Mouse (Mus musculus) gonadal fat pad, adult 2 months (tissue): ENCODE measurements around the gene Gpr152. TPM values are rescaled to one million over a fixed set of nuclear protein-coding genes. Genes with fewer than 3 reads are reported as not detected.

Source experiments
- DNase-seq: peaks from one replicate; pipeline ENCODE4 v3.0.0-alpha.2; 2012; ENCODE audit warnings: low read depth
- polyA plus RNA-seq: library from polyadenylated mRNA; depleted of rRNA; stranded (reverse); fragments of >200 nt; gene quantifications from 2 replicates; pipeline ENCODE4 v1.2.3, GENCODE M21; 2012

Gene Gpr152
- polyA plus RNA-seq, 1 experiment = 0.20 TPM

DNA sequence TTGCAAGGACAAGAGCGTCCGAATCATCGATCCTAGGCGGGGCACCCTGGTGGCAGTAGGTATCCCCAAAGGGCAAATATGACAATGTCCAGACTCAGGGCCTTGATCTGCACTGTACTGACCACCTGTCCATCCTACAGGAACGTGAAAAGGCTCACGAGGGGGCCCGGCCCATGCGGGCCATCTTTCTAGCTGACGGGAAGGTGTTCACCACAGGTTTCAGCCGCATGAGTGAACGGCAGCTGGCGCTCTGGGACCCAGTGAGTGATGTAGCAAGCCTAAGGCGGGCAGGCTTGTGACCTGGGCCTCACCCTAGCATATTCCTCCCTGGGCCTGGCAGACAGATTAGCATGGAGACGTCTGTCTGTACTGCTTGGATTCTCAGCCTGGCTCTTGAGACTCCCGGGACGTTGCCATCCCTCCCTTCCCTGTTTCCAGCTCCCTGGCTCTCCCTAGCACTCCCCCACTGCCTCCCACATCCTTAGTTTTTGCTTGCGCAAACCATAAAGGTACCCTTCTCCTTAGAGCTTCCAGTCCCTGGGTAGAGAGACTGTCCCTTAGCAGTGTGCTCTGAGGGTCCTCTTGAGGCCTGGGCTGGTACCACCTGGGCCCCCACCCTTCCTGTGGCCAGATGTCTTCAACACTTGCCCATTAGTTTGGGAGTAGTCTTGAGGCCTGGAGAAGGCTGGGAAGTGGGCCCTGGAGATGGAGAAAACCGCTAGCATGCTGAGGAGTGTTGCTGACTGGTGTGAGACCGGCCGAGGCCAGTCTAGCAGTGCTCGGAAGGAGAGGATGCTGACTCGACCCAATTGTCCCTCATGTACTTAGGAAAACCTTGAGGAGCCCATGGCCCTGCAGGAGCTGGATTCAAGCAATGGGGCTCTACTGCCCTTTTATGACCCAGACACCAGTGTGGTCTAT is 11.2 kb downstream of the Gpr152 start:
- no peak for DNase-seq

DNA sequence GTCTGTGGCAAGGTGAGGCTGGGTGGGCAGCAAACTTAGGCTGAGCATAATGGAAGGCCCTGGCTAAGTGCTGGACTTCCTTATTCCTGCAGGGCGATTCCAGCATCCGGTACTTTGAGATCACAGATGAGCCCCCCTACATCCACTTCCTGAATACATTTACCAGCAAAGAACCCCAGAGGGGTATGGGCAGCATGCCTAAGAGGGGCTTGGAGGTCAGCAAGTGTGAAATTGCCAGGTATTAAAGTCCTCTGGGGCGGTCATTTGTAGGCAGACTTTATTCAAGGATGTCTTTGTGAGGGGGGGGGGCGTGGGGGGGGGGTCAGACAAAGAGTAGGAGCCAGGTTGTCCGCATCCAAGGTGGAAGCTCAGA is 11.9 kb downstream of the Gpr152 start:
- no peak for DNase-seq

DNA sequence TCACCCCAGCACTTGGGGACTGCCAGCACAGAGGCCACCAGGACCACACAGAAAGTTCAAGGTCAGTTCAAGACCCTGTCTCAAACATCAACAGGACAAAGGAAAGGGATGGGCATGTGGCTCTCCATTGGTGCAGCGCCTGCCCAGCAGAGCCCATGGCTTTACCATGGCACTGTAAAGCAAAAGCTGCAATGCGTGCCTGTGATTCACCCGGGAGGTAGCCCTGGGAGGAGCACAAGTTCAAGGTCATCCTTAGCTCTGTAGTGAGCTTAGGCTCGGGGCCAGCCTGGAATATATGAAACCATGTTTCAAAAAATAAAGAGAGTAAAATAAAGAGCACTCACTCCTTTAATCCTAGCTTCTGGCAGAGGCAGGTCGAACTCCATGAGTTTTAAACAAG is 12.3 kb downstream of the Gpr152 start:
- no peak for DNase-seq

DNA sequence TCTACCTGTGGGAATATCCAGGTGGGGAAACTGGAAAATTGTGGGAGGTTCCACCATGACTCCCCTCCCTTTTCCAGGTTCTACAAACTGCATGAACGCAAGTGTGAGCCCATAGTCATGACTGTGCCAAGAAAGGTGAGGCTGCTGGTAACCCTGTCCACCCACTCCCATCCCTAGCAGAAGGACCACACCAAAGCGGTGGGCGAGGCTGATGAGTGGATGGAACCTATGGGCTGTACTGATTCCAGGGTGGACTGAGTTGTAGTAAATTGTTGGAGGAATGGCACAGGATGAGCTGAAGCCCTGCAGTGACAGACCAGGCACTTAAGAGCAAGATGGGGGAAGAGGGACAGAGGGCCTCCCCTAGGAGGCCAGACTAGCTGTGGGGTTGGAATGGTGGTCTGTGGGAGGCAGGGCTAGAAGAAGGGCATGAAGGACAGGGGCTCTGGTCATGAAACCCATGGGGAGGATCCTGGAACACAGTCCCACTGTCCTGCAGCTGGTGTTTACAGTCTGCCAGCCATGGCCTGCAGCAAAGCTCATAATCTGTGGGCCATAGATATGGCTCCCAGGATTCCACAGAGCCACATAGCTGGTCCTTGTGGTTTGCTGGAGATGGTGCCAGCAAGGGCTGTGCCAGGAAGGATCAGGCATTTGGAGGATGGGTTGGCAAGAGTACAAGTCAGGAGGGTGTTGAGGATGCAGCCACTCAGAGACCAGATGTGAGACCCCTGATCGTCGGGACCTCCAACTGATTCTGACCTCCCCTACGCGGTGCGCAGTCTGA is 13.1 kb downstream of the Gpr152 start:
- no peak for DNase-seq

DNA sequence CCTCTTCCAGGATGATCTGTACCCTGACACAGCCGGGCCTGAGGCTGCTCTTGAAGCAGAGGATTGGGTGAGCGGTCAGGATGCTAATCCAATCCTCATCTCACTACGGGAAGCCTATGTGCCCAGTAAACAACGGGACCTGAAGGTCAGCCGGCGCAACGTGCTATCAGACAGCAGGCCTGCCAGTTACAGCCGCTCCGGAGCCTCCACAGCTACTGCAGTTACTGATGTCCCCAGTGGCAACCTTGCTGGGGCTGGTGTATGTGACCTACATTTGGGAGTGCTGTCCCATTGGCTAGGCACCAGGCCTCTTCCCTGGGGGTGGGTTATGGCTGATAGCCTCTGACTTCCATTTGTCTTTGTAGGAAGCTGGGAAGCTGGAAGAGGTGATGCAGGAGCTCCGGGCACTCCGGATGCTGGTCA is 13.7 kb downstream of the Gpr152 start, which contains the start of gene Ptprcap:
TSS of gene Ptprcap (plus strand) at position 373 of the 423 bp plus-strand sequence.
- no peak for DNase-seq

DNA sequence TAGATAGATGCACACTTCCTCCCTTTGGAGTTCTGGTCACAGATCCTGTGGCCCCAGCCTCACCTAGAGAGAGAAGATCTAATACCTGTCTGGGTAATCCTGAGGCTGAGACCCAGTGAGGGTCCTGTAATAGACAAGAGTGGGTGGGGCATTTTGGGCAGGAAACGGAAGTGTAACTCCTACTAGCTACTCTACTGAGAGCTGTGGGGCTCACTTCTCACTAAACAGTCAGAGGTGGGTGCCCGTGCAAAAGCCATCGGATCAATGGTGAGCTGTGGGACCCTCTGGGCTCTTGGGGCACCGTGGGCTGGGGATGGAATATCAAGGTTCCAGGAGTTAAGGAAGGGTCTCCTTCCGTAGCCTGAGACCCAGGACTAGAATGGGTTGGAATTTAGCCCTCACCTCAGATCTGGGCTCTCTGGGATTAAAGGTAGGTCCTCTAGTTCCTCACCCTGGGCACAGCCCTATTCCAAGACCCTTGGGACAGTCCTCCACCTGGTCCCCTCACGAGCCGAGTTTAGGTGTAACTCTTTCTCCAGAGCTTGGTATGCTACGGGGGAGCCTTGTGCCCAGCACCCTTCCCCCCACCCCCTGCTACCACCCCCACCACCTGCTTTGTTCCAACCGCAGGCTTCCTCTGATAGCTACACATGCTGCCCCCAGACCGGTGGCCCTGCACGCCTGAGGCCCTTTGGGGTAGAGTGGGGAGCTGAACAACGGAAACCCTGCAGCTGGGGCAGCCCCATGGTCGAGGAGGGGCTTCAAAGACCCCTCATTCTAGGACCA is 15.0 kb downstream of the Gpr152 start:
- DNase-seq = no peak

DNA sequence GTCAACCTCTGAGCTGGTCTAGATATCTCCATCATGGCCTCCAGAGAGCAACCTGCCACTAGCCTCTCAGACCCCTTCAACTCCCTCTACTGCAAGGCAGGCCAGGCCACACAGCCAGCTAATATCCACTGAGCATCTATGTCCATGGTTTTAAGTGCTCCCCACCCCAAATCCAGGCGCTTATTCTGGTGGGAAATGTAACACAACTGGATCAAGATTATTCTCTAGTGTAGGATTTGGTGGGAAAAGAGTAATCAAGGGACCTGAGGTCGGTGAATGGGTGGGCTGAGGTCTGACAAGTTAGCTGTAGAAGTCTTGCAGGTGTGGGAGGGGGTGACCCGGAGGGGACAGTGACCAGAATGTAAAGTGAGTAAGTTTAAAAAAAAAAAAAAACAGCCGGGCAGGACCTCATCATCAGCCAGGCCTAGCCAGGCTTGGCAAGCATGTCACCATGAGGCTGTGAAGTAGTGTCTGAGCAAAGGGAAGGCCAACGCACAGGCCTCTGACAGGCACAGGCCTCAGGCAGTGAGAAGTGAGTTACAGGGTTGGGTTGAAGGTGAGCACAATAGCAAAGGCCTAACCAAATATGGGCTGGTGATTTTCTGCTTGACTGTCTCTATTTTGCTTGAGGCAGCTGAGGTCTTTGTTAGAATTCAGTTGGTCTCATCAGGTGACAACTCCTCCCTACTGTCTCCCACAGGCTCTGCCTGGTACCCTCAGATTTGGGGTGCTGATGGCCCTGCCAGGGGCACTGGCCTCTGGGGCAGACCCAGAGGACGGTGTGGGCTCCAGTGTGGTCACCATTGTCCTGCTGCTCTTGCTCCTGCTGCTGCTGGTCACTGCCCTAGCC is 15.9 kb downstream of the Gpr152 start:
- DNase-seq = no peak

DNA sequence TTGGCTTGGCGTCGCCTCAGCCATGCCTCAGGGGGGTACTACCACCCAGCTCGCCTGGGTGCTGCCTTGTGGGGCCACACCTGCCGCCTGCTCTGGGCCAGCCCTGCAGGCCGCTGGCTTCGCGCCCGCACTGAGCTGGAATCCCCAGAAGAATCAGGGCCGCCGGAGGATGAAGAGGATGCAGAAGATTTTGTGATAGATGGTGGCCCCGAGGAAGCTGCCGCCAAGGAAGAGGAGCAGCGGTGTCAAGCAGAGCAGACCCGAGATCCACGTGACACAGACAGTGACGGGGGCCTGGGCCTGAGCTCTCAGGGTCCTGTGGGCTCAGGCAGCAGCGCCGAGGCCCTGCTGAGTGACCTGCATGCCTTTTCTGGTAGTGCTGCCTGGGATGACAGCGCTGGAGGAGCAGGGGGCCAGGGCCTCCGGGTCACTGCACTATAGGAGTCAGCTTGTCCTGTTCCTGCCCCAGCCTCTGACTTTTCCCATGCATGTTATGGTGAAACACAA is 16.5 kb downstream of the Gpr152 start:
- no peak for DNase-seq

DNA sequence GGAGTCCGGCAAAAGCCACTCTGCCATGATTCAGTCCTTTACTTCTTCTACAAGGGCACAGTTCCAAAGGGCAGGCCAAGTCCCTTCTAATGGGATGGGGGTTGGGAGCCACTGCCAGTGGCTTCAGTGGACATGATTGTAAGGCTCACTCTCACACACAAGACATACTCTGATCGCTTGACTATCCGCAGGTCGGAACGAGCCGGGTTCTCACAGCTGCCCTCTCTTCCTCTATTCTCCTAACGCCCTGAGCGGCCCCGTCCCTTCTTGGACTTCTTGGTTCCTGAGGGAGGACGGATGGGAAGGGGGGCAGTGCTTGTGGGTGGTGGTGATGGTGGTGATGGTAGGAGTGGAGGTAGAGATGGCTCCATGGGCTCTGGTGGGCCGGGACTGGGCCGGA is 17.2 kb downstream of the Gpr152 start:
- DNase-seq = no peak

DNA sequence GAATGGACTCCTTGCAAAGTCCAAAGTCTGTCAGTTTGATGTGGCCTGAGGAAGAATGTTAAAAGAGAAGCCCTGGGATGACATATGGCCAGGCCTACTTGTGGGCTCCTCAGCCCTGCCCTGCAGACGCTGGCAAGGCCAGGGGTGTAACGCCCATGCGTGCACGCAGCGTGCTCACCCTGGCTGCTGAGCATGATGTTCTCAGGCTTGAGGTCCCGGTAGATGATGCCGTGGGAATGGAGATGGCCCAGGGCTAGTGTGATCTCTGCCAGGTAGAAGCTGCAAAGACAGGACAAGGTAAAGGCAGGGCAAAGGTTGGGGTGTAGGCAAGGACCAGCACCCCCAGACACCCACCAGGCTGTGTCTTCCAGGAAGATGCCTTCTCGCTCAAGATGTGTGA is 19.5 kb downstream of the Gpr152 start:
- DNase-seq = no peak

DNA sequence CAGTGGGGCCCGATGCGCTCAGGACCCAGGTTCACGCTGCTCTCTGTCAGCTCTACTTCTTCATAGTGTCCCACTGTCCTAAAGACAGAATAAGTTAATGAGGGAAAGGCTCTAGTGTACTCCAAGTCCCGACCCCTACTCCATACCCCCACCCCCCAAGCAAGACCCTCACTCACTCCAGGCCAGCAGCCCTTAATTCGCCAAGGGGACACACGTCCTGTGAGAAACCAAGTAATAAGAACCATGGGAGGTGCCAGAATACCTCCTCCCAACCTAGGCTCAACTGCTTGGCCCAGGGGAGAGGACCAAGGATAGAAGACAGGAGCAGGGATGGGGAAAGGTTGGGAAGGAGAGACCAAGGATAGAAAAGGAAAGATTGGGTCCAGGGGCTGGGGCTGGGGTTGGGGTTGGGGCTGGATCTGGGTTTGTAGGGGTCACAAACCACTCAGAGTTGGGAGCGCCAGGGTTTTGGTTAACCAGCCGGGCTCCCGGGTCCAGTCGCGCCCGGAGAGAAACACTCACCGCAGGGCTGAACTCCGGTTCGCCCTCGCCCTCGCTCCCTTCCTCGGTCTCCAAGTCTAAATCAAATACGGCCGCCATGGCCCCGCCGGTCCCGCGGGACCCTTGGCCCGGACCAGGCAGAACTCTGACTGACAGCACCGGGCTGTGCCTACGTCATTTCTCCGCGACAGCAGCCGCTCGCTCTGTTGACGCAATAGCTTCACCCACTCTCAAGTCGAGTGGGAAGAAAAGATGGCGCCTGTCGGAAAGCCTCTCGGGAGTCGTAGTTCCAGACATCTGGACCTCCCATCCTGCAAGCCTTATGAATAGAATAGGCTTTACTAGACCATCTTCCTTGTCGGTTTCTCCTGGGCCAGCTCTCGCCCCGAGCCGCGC is 23.3 kb downstream of the Gpr152 start, which contains the start of gene Rps6kb2:
TSS of gene Rps6kb2 (minus strand) at position 709 of the 897 bp plus-strand sequence.
- DNase-seq = peak; percentile 63

DNA sequence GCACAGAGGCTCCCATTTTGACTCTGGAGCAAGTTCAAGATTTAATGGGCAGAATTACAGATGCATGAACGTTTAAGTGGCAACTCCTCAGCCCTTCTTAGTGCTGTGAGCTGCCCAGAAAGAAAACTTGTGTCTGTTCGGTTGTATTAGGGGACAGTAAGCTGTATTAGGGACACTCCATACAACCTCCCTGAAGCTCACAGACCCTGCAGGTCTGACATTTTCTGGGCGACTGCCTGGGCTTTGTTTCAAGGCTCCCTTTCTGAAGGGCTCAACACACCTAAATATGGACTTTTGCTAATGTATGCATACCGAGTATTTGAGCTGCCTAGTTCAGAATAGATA is 23.9 kb downstream of the Gpr152 start:
- no peak for DNase-seq

DNA sequence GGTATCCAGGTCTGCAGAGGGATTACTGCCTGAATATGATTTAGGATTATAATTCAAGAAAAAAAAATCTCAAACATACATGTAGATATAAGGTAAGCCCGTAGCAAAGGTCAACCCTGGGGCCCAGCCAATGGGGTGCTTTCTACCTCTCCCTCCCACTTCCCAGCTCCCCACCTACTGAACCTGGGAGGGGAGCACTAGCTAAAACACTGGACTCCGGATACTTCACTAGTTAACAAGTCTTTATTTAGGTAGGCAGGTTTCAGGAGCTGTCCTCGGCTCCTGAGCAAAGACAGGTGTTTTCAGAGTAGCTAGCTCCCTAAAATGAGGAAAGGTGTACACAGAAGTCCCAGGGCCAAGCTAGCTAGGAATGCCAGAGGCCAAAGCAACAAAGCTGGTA is 24.5 kb downstream of the Gpr152 start:
- no peak for DNase-seq

DNA sequence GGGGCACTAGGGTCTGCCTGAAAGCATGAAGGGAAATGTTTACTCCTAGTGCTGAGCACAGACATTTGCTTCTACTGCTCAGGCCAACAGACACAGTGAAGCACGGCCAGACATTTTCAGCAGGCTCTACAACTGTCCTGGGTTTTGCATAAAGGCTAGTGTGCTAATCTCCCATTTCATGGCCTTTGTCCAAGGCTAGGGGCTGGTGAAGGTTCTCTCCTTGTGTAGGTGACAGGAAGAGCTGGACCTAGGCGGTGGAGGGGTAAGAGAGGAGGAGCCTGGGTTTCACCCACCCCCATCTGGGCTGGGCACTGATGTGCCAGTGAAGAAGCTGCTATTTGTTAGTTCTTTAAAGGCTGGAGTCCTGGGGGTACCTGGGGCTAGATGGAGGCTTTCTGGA is 25.1 kb downstream of the Gpr152 start:
- no peak for DNase-seq

DNA sequence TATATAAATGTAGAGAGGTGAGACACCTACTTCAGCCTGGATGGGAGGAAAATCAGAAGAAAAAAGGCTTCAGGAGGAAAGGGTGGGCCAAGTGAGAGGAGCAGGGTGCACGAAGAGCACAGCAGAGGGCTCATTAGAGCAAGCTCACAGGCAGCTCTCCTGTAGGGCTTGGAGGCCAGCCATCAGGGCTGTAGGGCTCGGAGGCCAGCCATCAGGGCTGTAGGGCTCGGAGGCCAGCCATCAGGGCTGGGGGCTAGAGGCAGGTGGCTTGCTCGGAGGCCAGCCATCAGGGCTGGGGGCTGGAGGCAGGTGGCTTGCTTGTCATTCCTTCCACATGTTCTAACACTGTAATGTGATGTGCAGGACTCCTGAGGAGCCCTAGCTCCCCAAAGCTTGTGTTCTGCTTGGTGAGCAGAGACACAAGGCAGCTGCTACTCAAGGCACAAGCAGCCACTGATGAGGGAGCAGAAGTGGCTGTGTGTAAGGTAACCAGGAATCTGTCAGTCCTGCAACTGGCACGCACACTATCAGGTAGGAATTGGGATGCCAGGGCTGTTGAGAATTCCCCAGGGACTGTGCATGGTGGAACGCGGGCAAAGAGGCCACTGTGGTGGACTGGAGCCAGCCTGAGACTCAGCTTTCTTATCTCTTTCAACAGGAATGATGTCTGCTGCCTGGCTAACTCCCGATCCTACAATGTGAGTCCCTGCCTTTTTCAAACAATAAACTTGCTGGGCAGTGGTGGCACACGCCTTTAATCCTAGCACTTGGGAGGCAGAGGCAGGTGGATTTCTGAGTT is 27.3 kb downstream of the Gpr152 start:
- DNase-seq = no peak

DNA sequence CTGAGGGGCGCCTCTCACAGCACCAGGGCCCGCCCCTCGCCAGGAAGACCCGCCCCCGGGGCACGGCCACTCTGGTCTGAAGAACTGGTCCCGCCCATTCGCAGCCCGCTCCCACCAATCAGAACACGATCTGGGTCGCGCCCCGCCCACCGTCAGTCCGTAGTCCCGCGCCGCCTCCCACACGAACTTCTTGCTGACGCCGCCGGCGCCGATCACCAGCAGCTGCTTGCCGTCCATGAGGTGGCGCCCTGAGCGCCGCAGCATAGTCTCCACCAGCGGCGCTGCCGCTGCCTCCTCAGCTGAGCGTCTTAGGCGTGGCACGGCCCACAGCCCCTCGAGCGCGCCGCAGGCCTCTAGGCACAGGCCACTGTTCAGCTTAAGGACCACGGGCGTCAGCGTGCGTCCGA is 29.8 kb downstream of the Gpr152 start:
- peak; percentile 54 for DNase-seq

DNA sequence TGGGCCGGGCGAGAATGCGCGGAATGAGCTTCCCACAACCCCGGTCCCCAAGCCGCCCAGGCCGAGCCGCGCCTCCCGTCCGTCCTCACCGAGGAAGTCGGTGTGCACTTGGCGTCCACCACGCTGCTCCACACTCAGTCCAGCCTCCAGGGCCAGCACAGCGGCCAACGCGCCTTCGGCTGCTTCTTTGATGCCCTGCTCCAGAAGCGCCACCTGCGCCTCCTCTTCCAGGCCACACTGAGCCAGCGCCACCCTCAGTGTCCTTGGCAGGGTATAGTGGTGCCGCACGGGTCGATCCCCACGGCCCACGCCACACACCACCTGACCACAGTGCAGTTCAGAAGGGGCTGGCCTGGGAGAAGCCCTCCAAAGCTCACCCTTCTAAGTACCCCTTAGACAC is 30.2 kb downstream of the Gpr152 start:
- no peak for DNase-seq

DNA sequence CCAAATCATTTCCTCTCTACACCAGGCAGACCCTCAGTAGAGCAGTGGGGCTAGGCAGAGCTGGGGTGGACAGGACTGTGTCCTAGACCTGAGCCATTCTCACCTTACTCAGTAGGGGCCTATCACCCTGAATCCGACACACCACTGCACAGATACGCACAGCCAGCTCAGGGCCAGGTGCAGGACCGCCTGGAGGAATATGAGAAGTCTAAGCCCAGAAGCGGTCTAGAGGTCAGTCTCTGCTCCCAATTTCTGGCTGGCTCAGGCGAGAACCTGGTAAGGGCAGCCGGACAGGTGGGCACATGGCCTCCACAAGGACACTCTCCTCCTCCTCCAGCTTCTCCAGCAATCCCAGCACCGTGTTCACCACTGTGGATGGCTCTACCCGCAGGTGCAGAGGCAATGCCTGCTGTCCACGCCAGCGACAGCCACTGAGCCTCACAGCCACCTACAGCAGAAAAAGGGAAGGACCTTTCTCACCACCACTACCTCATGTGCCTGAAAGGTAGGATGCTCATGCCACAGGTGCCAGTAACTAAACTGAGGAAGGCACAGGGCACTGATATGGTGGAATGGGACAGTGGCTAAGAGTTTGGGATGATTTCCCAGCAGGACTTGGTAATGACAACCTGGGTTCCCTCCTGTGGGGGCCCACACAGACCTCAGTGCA is 31.3 kb downstream of the Gpr152 start:
- no peak for DNase-seq
